Mouse (Mus musculus) kidney, adult 2 months (tissue): ENCODE results near the gene Clcn2. TPM values are rescaled to one million over a fixed set of nuclear protein-coding genes. Genes with fewer than 3 reads are reported as not detected.
A peak's percentile ranks its signal among the peaks of the same experiment; 100 is the strongest.

Experiments
- DNase-seq: peaks from one replicate; pipeline ENCODE4 v3.0.0; 2021
- H3K27ac ChIP-seq: fragments of 200-500 bp; 2 replicates; pipeline ENCODE4 v1.5.1; 2012; ENCODE audit warnings: low read depth, low read length, control low read depth, inconsistent platforms; ENCODE audit not compliant: insufficient read depth
- H3K27me3 ChIP-seq: fragments of 200-500 bp; replicated peaks from 2 replicates; pipeline ENCODE4 v1.6.1; 2012; ENCODE audit warnings: mild to moderate bottlenecking, moderate library complexity, low read length, inconsistent platforms; ENCODE audit not compliant: control insufficient read depth, insufficient read depth
- H3K36me3 ChIP-seq: fragments of 200-500 bp; 2 replicates; pipeline ENCODE4 v1.6.1; 2012; ENCODE audit warnings: mild to moderate bottlenecking, moderate library complexity, low read length, inconsistent platforms; ENCODE audit not compliant: control insufficient read depth, insufficient read depth
- H3K4me1 ChIP-seq: fragments of 200-500 bp; 2 replicates; pipeline ENCODE4 v1.6.1; 2011; ENCODE audit warnings: low read length; ENCODE audit not compliant: control insufficient read depth, insufficient read depth
- H3K4me3 ChIP-seq: fragments of 200-500 bp; 2 replicates; pipeline ENCODE4 v1.5.1; 2011; ENCODE audit warnings: mild to moderate bottlenecking, low read depth, low read length, control low read depth; ENCODE audit not compliant: insufficient read depth
- CTCF ChIP-seq: fragments of 200-500 bp; conservative IDR thresholded peaks from 2 replicates; pipeline ENCODE4 v1.5.1; 2011; ENCODE audit warnings: low read depth, mild to moderate bottlenecking, control low read depth, low read length, moderate library complexity, mixed read lengths; ENCODE audit not compliant: insufficient read depth, insufficient read length
- POLR2A ChIP-seq: fragments of 200-500 bp; IDR thresholded peaks from one replicate; pipeline ENCODE4 v1.6.1; 2011; ENCODE audit warnings: low read depth, low read length, control low read depth
- WGBS: fragments of 180-500 bp; shearing (Covaris S2); methylation state at CpG from one replicate; pipeline ENCODE4 v1.1.7; 2018; 5-methylcytosine and 5-hydroxymethylcytosine counted together
- polyA plus RNA-seq: library from polyadenylated mRNA; depleted of rRNA; stranded (reverse); fragments of >200 nt; gene quantifications from 2 replicates; pipeline ENCODE4 v1.2.3, GENCODE M21; 2012

Clcn2 gene
- polyA plus RNA-seq, 1 experiment, result 21.4 TPM

DNA sequence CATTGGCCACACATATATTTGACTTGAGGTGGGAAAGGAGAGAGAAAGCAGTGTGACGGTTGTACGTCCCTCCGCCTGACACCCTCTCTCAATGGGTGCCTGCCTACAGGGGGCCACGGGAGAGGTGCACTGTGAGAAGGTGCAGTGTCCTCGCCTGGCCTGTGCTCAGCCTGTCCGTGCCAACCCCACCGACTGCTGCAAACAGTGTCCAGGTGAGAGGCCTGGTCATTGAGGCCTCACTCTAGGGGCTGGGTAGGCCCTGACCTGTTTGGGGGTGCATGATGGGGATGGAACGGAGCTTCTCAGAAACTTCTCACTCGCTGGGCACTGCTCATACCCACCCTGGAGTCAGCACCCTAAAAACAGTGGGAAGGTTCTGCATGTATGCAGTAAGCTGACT is 22.3 kb upstream of the Clcn2 start:
- Histone ChIP-seq H3K36me3 (no peaks in the 10 kb centered on the region), H3K27me3 (no peaks in the 10 kb centered on the region), H3K27ac (no peak overlapping the region), H3K4me1 (no peaks in the 10 kb centered on the region), H3K4me3 (no peak overlapping the region)
- no peak for TF ChIP-seq POLR2A
- no peak for TF ChIP-seq CTCF
- no peak for DNase-seq
- WGBS, result 96% methylated on average over 9 of the region's 9 CpGs

DNA sequence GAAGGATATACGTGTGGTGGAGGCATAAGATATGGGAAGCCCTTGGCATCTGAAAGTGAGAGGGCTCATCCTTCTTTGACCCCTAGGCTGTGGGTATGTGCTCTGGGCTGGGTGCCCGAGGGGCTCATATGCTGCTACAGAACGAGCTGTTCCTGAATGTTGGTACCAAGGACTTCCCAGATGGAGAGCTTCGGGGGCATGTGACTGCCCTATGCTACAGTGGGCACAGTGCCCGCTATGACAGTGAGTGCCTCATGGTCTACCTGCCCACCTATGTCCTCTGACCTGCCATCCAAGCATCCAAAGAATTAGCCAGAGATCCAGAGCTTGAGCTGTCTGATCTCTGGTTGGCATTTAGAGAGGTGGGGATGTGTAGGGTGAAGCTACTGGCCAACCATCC is 19.3 kb upstream of the Clcn2 start:
- Histone ChIP-seq H3K4me1 (no peaks in the 10 kb centered on the region; the same call in 1 of the 2 replicates), H3K27ac (no peak overlapping the region), H3K36me3 (no peaks in the 10 kb centered on the region), H3K27me3 (no peaks in the 10 kb centered on the region), H3K4me3 (no peak overlapping the region)
- no peak for DNase-seq
- WGBS, result 92% methylated on average over 5 of the region's 5 CpGs
- TF ChIP-seq CTCF (no peak), POLR2A (no peak)

DNA sequence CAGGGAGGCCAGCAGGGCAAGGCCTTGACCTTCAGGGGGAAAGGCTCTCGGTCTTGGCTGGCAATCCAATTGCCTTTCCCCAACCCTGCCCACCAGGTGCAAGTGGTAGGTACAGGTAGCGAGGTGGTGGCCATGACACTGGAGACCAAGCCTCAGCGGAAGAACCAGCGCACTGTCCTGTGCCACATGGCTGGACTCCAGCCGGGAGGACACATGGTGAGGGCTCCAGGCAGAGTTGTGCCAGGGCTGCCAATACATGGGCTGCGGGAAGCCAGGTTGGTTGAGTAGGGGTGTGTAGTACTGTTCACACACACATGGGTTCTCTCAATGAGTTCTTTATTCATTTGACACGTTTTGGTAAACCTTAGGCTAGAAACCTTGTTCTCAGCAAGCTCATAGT is 18.6 kb upstream of the Clcn2 start:
- no peaks in the 10 kb centered on the region for H3K27me3 ChIP-seq
- no peaks in the 10 kb centered on the region; the same call in 1 of the 2 replicates for H3K4me1 ChIP-seq
- no peak overlapping the region for H3K27ac ChIP-seq
- H3K4me3 ChIP-seq, result no peak overlapping the region
- H3K36me3 ChIP-seq, result no peaks in the 10 kb centered on the region
- no peak for DNase-seq
- WGBS, result 88% methylated on average over 7 of the region's 7 CpGs
- TF ChIP-seq CTCF (no peak), POLR2A (no peak)

DNA sequence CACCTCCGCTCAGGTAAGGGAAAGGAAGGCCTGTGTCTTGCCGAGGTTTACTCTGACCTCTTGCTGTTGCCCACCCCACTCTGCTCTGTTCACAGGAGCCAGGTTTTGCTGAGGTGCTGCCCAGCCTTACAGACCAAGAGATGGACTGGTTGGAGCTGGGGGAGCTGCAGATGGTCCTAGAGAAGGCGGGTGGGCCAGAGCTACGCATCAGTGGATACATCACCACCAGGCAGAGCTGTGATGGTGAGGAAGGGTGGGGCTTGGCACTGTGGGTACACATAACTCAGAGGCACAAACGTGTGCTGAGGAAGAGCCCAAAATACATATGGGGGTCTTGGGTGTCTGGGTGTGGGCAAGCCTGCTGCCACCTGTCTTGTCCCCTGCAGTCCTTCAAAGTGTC is 18.1 kb upstream of the Clcn2 start:
- H3K36me3 ChIP-seq, result no peaks in the 10 kb centered on the region
- no peak overlapping the region for H3K27ac ChIP-seq
- DNase-seq, result no peak
- H3K4me3 ChIP-seq, result no peak overlapping the region
- TF ChIP-seq CTCF (no peak), POLR2A (no peak)
- H3K27me3 ChIP-seq, result no peaks in the 10 kb centered on the region
- H3K4me1 ChIP-seq, result no peaks in the 10 kb centered on the region; the same call in 1 of the 2 replicates
- 81% methylated on average over 5 of the region's 5 CpGs for WGBS

DNA sequence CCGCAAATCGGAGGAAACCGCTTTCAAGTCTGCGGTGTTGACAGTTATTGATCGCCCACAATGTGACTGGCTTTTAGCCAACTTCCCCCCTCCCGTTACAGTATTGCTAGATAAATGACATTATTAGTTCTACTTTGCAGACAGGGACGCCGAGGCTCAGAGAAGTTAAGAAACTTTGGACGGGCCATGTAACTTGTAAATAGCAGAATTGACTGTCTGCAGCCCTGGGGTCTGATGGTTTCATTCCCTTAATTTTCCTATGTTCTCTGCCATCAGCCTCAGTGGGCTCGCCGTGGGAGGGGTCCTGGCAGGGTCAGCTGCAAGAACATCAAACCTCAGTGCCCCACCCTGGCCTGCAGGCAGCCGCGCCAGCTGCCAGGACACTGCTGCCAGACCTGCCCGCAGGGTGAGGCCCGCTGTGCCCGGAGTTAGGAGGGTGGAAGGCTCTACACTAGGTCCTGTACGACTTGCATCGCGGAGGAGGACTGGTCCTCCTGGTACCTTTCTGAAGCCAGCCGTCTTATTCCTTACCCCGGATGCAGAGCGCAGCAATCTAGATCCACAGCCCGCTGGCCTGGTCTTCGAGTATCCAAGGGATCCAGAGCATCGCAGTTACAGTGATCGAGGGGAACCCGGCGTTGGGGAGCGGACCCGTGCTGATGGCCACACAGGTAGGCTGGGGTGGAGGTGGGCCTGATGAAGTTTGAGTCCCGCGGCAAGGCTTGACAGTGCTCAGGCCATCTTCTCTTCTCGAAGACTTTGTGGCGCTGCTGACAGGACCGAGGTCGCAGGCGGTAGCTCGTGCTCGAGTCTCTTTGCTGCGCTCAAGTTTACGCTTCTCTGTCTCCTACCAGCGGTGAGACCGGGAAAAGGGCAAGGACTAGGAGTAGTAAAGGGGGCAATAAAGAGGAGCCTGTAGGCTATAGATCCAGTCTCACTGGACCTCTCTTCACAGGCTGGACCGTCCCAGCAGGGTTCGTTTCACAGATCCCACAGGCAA is 16.5 kb upstream of the Clcn2 start, which contains the start of gene Thpo:
Thpo (minus strand) TSS at position 781 of the 1,000 bp plus-strand sequence.
- H3K4me3 ChIP-seq, result peak within 1 kb of the TSS; percentile 58
- no peak for DNase-seq
- no peaks in the 10 kb centered on the region for H3K27me3 ChIP-seq
- H3K27ac ChIP-seq, result no peak within 1 kb of the TSS
- TF ChIP-seq CTCF (no peak), POLR2A (no peak)
- no peaks in the 10 kb centered on the region for H3K36me3 ChIP-seq
- no peaks in the 10 kb centered on the region; the same call in 1 of the 2 replicates for H3K4me1 ChIP-seq
- 13% methylated on average over 45 of the region's 45 CpGs for WGBS

DNA sequence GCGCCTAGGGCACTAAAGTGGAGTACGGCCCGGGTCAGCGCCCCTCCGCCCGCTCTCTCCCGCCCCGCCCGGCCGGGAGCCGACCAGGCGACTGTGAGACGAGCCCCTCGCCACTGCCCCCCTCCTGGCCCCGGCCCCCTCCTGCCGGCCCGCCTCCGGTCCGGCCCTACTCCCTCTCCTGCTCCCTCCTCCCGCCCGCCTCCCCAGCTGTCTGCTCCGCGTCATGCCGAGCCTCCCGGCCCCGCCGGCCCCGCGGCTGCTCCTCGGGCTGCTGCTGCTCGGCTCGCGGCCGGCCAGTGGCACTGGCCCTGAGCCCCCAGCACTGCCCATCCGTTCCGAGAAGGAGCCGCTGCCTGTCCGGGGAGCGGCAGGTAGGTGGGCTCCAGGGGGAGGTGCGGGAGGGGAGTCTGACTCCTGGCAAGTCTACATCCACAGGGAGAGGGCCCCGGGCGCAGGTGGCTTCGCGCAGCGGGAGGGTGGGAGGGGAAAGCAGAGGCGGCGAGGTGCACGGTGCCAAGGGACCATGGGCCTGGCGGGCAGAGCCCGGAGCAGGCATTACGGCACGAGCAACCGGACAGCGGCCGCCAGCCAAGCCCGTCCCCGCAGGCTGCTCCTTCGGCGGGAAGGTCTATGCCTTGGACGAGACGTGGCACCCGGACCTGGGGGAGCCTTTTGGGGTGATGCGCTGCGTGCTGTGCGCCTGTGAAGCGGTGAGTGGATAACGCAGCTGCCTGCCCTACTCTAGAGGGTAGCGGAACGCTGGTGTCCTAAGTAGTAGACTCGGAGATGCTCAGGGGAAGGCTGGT is 15.6 kb upstream of the Clcn2 start, which contains the start of gene Chrd:
Chrd (plus strand) TSS at position 203 of the 806 bp plus-strand sequence.
- WGBS, result under 1% methylated on average over 62 of the region's 70 CpGs
- Histone ChIP-seq H3K27me3 (no peaks in the 10 kb centered on the region), H3K27ac (no peak within 1 kb of the TSS), H3K36me3 (no peaks in the 10 kb centered on the region), H3K4me1 (no peaks in the 10 kb centered on the region; the same call in 1 of the 2 replicates), H3K4me3 (peak within 1 kb of the TSS; percentile 58)
- peak; percentile 69 for DNase-seq
- no peak for TF ChIP-seq POLR2A
